Mouse (Mus musculus): Measurements from ENCODE around the gene Dppa5a. TPM values are rescaled to one million over a fixed set of nuclear protein-coding genes. Genes with fewer than 3 reads are reported as not detected.
A peak's percentile ranks its signal among the peaks of the same experiment; 100 is the strongest.

The Dppa5a gene
- polyA plus RNA-seq, 1 experiment from 2014 or later: not detected

DNA sequence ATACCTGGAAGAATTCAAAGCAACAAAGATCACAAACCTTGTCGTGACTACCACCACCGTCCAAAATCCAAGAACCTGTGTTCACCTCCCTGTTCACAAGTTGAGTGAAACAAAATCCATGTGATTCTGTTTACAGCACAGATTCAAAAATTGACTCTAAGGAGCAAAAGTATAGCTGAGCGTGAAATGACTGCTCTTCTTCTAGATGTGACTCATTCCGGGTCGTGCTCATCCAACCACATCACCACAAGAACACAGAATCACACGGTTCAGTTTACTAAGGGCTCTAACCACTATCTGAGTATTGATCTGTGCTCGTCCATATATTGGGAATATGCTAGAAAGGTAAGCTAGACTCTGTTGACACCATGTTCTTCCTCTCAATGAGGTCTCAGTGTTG lies 19.0 kb upstream of the Dppa5a start:
- Histone ChIP-seq H3K4me3 (ENCODE audit: low read length) (no peak overlapping the region), H3K36me3 (ENCODE audit: control insufficient read depth, insufficient read depth, low read length) (no peaks in the 10 kb centered on the region), H3K27ac (ENCODE audit: low read length) (no peak overlapping the region), H3K9ac (ENCODE audit: low read depth, low read length) (no peak overlapping the region), H3K4me2 (ENCODE audit: low read depth, low read length) (no peak overlapping the region), H3K27me3 (replicated peaks; ENCODE audit: control insufficient read depth, insufficient read depth, low read length) (no peaks in the 10 kb centered on the region), H3K4me1 (ENCODE audit: control insufficient read depth, insufficient read depth, low read length) (no peaks in the 10 kb centered on the region), H3K9me3 (ENCODE audit: control insufficient read depth, low read length) (no peaks in the 10 kb centered on the region)
- WGBS: 84% methylated on average over 7 of the region's 7 CpGs
- ATAC-seq: no peak

DNA sequence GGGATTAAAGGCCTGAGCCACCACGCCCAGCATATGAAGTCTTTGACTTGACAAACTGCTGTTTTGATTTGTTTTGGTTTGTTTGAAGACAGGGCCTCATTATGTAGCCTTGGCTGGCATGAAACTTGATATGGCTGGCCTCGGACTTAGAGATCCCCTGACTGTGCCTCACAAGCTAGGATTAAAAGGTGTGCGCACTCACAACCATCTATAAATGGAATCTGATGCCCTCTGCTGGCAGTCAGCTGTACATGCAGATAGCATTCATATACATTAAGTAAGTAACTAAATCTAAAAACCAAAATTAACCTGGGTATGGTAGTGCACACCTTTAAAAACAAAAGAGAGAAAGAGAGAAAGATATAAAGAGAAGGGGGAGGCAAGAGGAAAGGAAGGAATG lies 17.9 kb upstream of the Dppa5a start:
- Histone ChIP-seq H3K4me3 (ENCODE audit: low read length) (no peak overlapping the region), H3K4me1 (ENCODE audit: control insufficient read depth, insufficient read depth, low read length) (no peaks in the 10 kb centered on the region), H3K27ac (ENCODE audit: low read length) (no peak overlapping the region), H3K27me3 (replicated peaks; ENCODE audit: control insufficient read depth, insufficient read depth, low read length) (no peaks in the 10 kb centered on the region), H3K4me2 (ENCODE audit: low read depth, low read length) (no peak overlapping the region), H3K36me3 (ENCODE audit: control insufficient read depth, insufficient read depth, low read length) (no peaks in the 10 kb centered on the region), H3K9me3 (ENCODE audit: control insufficient read depth, low read length) (no peaks in the 10 kb centered on the region), H3K9ac (ENCODE audit: low read depth, low read length) (no peak overlapping the region)
- WGBS: 53% methylated on average over 3 of the region's 3 CpGs
- no peak for ATAC-seq

DNA sequence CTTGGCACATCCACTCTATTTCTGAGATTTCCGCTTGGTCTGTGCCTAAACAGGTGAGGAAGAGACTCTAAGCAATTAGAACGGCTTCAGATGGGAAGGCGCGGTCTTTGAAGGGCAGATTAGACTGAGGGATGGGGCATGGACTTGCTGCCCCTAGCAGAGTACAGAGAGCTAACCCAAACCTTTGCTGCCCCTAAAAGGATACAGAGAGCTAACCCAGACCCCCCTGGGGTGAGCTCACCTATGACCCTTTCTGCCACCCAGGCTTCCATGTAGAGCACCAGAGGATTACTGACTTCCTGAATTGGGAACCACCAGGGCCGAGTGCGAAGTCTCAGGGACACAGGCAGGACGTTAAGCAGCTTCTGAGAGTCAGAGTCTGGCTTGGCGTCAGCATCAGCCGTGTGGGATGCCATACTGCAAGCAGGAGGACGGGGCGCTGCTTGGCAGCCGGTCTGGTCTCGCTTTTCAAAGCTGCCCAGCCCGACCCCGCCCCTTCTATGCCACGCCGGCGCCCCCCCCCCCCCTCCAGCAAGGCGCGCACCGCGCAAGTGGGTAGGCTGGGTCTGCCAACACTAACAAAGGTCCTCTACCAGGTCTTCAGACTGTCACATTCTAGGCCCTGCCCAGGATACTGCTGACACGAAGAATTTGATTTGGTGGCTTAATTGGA lies 10.3 kb upstream of the Dppa5a start, which contains the start of gene Ooep:
Gene Ooep (minus strand): TSS at position 613 of the 673 bp plus-strand sequence.
- no peak within 1 kb of the TSS for H3K27ac ChIP-seq (ENCODE audit: low read length)
- peak; percentile 69 for ATAC-seq
- peak within 1 kb of the TSS; percentile 45; the same call in 1 of the 2 replicates for H3K9ac ChIP-seq (ENCODE audit: low read depth, low read length)
- no peaks in the 10 kb centered on the region for H3K36me3 ChIP-seq (ENCODE audit: control insufficient read depth, insufficient read depth, low read length)
- 0 out of 2 replicates have a peak, but pooled peaks cover 3% of the 10 kb centered on the region for H3K27me3 ChIP-seq (replicated peaks; ENCODE audit: control insufficient read depth, insufficient read depth, low read length)
- WGBS: 8% methylated on average over 21 of the region's 23 CpGs
- H3K4me2 ChIP-seq (ENCODE audit: low read depth, low read length): peak within 1 kb of the TSS; percentile 56
- no peaks in the 10 kb centered on the region for H3K9me3 ChIP-seq (ENCODE audit: control insufficient read depth, low read length)
- peak within 1 kb of the TSS; percentile 32 for H3K4me3 ChIP-seq (ENCODE audit: low read length)
- peaks cover 5% of the 10 kb centered on the region for H3K4me1 ChIP-seq (ENCODE audit: control insufficient read depth, insufficient read depth, low read length)

DNA sequence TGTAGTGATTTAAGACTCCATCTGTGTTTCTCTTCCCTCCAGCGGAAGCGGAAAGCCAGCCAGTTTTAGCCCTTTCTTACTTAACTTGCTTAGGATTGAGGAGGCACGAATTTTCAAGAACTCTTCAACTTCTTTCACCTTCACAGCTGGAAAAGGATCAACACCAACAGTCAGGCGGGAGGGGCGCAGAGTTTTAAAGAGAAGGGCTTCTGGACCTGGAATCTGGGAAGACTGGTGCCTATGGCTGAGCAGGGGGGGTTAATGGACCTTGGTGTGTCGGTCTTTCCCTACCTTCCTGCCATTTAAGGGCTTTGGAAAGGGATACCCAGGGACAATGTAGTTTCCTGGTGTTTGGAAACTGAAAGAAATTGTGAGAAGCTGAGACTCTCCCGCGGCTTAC lies 9.6 kb upstream of the Dppa5a start:
- no peaks in the 10 kb centered on the region for H3K36me3 ChIP-seq (ENCODE audit: control insufficient read depth, insufficient read depth, low read length)
- H3K4me1 ChIP-seq (ENCODE audit: control insufficient read depth, insufficient read depth, low read length): peaks cover 5% of the 10 kb centered on the region
- peak overlapping the region; percentile 32; the same call in 1 of the 2 replicates for H3K4me3 ChIP-seq (ENCODE audit: low read length)
- H3K4me2 ChIP-seq (ENCODE audit: low read depth, low read length): no peak overlapping the region
- no peak for ATAC-seq
- WGBS: 50% methylated on average over 8 of the region's 8 CpGs
- 0 out of 2 replicates have a peak, but pooled peaks cover 3% of the 10 kb centered on the region for H3K27me3 ChIP-seq (replicated peaks; ENCODE audit: control insufficient read depth, insufficient read depth, low read length)
- H3K9me3 ChIP-seq (ENCODE audit: control insufficient read depth, low read length): no peaks in the 10 kb centered on the region
- H3K27ac ChIP-seq (ENCODE audit: low read length): no peak overlapping the region
- H3K9ac ChIP-seq (ENCODE audit: low read depth, low read length): no peak overlapping the region

DNA sequence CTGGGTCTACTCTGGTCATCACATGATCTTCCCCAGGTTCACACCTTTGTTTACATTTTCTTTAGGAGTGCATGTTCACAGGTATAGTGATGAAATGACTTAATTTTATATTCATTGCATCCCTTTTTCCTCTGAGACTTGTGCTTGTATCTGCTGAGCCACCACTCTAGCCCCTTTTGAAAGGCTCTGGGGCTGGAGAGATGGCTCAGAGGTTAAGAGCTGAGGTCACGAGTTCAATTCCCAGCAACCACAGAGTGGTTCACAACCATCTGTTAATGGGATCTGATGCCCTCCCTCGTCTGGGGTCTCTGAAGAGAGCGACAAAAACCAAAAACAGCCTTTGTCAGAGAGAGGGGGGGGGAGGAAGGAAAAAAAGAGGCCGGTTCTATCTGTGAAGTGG lies 7.5 kb upstream of the Dppa5a start:
- 65% methylated on average over 4 of the region's 4 CpGs for WGBS

DNA sequence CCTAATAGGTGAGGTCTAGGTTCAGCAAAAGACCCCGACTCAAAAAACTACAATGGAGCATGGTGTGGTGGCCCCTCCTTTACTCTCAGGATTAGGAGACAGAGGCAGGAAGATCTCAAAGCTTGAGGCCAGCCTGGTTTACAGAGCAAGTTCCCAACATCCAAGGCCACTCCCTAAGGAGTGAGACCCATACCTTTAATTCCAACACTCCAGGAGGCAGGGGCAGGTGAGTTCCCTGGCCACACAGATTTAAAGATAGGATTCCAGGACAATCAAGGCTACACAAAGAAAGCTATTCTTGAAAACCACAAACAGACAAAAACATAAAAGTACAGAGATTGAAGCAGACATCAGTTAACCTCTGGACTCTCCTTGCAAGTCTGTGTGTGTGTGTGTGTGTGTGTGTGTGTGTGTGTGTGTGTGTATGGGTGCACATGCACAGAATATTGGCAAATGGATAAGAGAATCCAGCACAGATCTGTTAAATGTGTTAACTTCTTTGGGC lies 7.0 kb upstream of the Dppa5a start:
- Histone ChIP-seq H3K36me3 (ENCODE audit: control insufficient read depth, insufficient read depth, low read length) (no peaks in the 10 kb centered on the region), H3K9ac (ENCODE audit: low read depth, low read length) (no peak overlapping the region), H3K27ac (ENCODE audit: low read length) (no peak overlapping the region), H3K4me2 (ENCODE audit: low read depth, low read length) (no peak overlapping the region), H3K27me3 (replicated peaks; ENCODE audit: control insufficient read depth, insufficient read depth, low read length) (0 out of 2 replicates have a peak, but pooled peaks cover 3% of the 10 kb centered on the region), H3K4me3 (ENCODE audit: low read length) (no peak overlapping the region), H3K9me3 (ENCODE audit: control insufficient read depth, low read length) (no peaks in the 10 kb centered on the region), H3K4me1 (ENCODE audit: control insufficient read depth, insufficient read depth, low read length) (peaks cover 5% of the 10 kb centered on the region)
- peak; percentile 44; the same call in 1 of the 2 replicates for ATAC-seq
- 73% methylated on average over 1 of the region's 1 CpGs for WGBS

More for the DNA sequence above, 7.5 kb upstream of the Dppa5a start:
- H3K36me3 ChIP-seq (ENCODE audit: control insufficient read depth, insufficient read depth, low read length): no peaks in the 10 kb centered on the region
- H3K27me3 ChIP-seq (replicated peaks; ENCODE audit: control insufficient read depth, insufficient read depth, low read length): 0 out of 2 replicates have a peak, but pooled peaks cover 3% of the 10 kb centered on the region
- peaks cover 5% of the 10 kb centered on the region for H3K4me1 ChIP-seq (ENCODE audit: control insufficient read depth, insufficient read depth, low read length)
- H3K4me2 ChIP-seq (ENCODE audit: low read depth, low read length): no peak overlapping the region
- ATAC-seq: peak; percentile 40; the same call in 1 of the 2 replicates
- H3K4me3 ChIP-seq (ENCODE audit: low read length): no peak overlapping the region
- no peak overlapping the region for H3K27ac ChIP-seq (ENCODE audit: low read length)
- no peaks in the 10 kb centered on the region for H3K9me3 ChIP-seq (ENCODE audit: control insufficient read depth, low read length)
- no peak overlapping the region for H3K9ac ChIP-seq (ENCODE audit: low read depth, low read length)

DNA sequence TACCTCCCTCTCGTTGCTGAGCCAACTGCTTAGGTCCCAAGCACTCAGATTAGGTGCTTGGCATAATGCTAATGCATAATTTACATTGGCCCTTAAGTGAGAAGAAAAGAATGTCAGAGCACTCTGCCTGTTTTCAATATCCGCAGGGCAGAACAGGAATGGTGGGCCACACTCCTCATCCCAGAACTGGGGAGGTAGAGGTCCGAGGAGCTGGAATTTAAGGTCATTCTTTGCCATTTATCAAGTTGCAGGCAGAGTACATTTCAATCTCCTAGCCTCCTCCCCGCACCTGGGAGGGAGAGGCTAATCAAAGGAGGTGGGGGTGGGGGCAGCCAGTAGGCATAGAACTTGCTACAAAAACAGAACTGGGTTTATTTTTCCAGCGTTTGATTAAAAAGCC lies 6.4 kb upstream of the Dppa5a start:
- ATAC-seq: no peak
- H3K27ac ChIP-seq (ENCODE audit: low read length): no peak overlapping the region
- no peak overlapping the region for H3K4me3 ChIP-seq (ENCODE audit: low read length)
- H3K9ac ChIP-seq (ENCODE audit: low read depth, low read length): no peak overlapping the region
- H3K27me3 ChIP-seq (replicated peaks; ENCODE audit: control insufficient read depth, insufficient read depth, low read length): 0 out of 2 replicates have a peak, but pooled peaks cover 3% of the 10 kb centered on the region
- no peaks in the 10 kb centered on the region for H3K36me3 ChIP-seq (ENCODE audit: control insufficient read depth, insufficient read depth, low read length)
- peaks cover 5% of the 10 kb centered on the region for H3K4me1 ChIP-seq (ENCODE audit: control insufficient read depth, insufficient read depth, low read length)
- WGBS: 51% methylated on average over 5 of the region's 5 CpGs
- no peak overlapping the region for H3K4me2 ChIP-seq (ENCODE audit: low read depth, low read length)
- no peaks in the 10 kb centered on the region for H3K9me3 ChIP-seq (ENCODE audit: control insufficient read depth, low read length)

DNA sequence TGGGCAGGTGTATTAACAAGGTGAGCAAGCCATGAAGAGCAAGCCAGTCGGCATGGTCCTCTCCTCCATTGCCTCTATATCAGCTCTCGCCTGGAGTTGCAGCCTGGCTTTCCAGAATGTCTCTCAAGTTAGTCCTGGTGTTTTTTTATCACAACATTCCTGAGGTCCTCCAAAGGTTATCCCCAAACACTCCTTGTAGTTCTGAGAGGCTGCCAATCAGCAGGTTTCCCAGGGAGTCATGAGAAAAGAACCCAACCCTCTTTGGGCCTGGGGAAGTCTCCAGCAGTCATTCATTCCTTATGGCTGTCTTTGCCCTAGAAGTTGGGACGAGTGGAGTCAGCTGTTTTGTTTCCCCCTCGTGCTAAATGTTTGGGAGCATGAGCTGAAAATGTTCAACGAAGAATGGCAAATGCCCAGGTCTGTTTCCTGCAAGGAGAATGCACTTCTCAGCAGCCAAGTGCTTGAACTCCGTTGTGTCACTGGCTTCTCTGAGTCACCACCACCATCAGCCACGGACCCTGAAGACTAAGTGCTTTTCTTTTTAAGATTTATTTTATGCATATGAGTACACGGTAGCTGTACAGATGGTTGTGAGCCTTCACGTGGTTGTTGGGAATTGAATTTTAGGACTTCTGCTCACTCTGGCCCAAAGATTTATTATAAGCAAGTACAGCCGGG lies 5.0 kb upstream of the Dppa5a start:
- Histone ChIP-seq H3K27ac (ENCODE audit: low read length) (no peak overlapping the region), H3K4me3 (ENCODE audit: low read length) (no peak overlapping the region), H3K4me1 (ENCODE audit: control insufficient read depth, insufficient read depth, low read length) (peaks cover 1% of the 10 kb centered on the region), H3K27me3 (replicated peaks; ENCODE audit: control insufficient read depth, insufficient read depth, low read length) (0 out of 2 replicates have a peak, but pooled peaks cover under 1% of the 10 kb centered on the region), H3K4me2 (ENCODE audit: low read depth, low read length) (no peak overlapping the region), H3K9me3 (ENCODE audit: control insufficient read depth, low read length) (no peaks in the 10 kb centered on the region), H3K9ac (ENCODE audit: low read depth, low read length) (no peak overlapping the region), H3K36me3 (ENCODE audit: control insufficient read depth, insufficient read depth, low read length) (no peaks in the 10 kb centered on the region)
- no peak for ATAC-seq
- 76% methylated on average over 10 of the region's 10 CpGs for WGBS

DNA sequence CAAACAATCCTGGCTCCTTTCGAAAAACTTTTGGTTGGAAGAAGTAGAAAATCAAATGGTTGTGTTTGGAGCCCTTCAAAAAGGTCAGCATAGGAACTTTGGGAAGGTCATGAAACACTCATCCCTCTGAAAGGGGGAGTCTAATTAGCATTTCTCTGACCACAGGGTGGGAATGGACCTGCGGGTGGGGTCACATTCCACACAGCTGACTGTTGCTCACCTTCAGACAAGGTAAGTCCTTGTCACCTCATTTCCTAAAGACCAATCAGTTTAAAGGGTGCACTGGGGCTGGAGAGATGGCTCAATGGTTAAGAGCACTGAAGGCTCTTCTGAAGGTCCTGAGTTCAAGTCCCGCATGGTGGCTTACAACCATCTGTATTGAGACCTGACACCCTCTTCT lies 3.5 kb upstream of the Dppa5a start:
- H3K36me3 ChIP-seq (ENCODE audit: control insufficient read depth, insufficient read depth, low read length): no peaks in the 10 kb centered on the region
- no peaks in the 10 kb centered on the region for H3K9me3 ChIP-seq (ENCODE audit: control insufficient read depth, low read length)
- H3K9ac ChIP-seq (ENCODE audit: low read depth, low read length): no peak overlapping the region
- no peaks in the 10 kb centered on the region for H3K27me3 ChIP-seq (replicated peaks; ENCODE audit: control insufficient read depth, insufficient read depth, low read length)
- no peak for ATAC-seq
- 95% methylated on average over 3 of the region's 3 CpGs for WGBS
- no peak overlapping the region for H3K27ac ChIP-seq (ENCODE audit: low read length)
- no peak overlapping the region for H3K4me3 ChIP-seq (ENCODE audit: low read length)
- no peak overlapping the region for H3K4me2 ChIP-seq (ENCODE audit: low read depth, low read length)
- no peaks in the 10 kb centered on the region for H3K4me1 ChIP-seq (ENCODE audit: control insufficient read depth, insufficient read depth, low read length)
